Mouse (Mus musculus): ENCODE data around the gene Plk3. TPM values are rescaled to one million over a fixed set of nuclear protein-coding genes. Genes with fewer than 3 reads are reported as not detected.
A peak's percentile ranks its signal among the peaks of the same experiment; 100 is the strongest.

The Plk3 gene
- total and polyA plus RNA-seq, 2 experiments from 2014 or later: 1.9 to 4.0 TPM

DNA sequence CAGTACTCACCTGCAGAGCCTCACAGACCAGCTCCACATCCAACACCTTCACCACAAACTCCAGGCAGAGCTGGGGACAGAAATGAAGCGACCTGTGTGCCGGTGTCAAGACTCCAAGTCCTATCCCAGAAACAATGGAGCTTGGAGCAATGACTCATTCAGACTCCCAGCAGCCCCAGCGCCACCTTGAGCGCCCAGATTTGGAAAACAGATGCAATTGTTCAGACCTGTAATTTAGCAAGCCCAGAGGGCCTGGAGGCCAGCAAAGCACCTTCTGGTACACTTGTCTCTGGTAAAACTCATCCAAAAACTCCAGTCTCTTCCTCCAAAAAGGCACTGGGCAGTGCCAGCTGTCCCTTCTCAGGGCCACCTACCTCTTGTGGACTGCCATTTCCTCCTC is 11.6 kb downstream of the Plk3 start:
- Histone ChIP-seq H3K4me1 (ENCODE audit: control insufficient read depth, insufficient read depth) (peaks cover 6% of the 10 kb centered on the region; the same call in 1 of the 2 replicates), H3K9ac (replicated peaks; ENCODE audit: low read depth, low read length) (no peak overlapping the region), H3K9me3 (replicated peaks; ENCODE audit: control insufficient read depth, low read length) (no peaks in the 10 kb centered on the region), H3K4me3 (ENCODE audit: low read depth, low read length) (no peak overlapping the region), H3K27ac (ENCODE audit: low read depth) (no peak overlapping the region), H3K27me3 (ENCODE audit: control insufficient read depth, insufficient read depth, low read length) (no peaks in the 10 kb centered on the region), H3K4me2 (ENCODE audit: low read depth, low read length) (no peak overlapping the region), H3K36me3 (replicated peaks; ENCODE audit: control insufficient read depth, insufficient read depth, low read length) (no peaks in the 10 kb centered on the region)
- WGBS: 65% methylated on average over 4 of the region's 4 CpGs
- ATAC-seq (ENCODE audit: insufficient read depth, low read depth) (no peak), DNase-seq (ENCODE audit: low spot score) (no peak)
- no peak for TF ChIP-seq CTCF (IDR thresholded peaks at IDR 0.05; ENCODE audit: low read depth)
- no peak for TF ChIP-seq EP300 (IDR thresholded peaks at IDR 0.05; ENCODE audit: low read depth)

GRCm38 (mm10) chr4:117120445-117121414 is 13.0 kb downstream of the Plk3 start:
- H3K36me3 ChIP-seq (replicated peaks; ENCODE audit: control insufficient read depth, insufficient read depth, low read length): no peaks in the 10 kb centered on the region
- under 1% methylated on average over 69 of the region's 69 CpGs for WGBS
- peak overlapping the region; percentile 51 for H3K9ac ChIP-seq (replicated peaks; ENCODE audit: low read depth, low read length)
- DNase-seq (ENCODE audit: low spot score): peak; percentile 96
- peak overlapping the region; percentile 78 for H3K27ac ChIP-seq (ENCODE audit: low read depth)
- no peaks in the 10 kb centered on the region for H3K27me3 ChIP-seq (ENCODE audit: control insufficient read depth, insufficient read depth, low read length)
- ATAC-seq (ENCODE audit: insufficient read depth, low read depth): peak; percentile 94
- TF ChIP-seq CTCF (IDR thresholded peaks at IDR 0.05; ENCODE audit: low read depth): peak; percentile 83
- peak; percentile 79 for TF ChIP-seq EP300 (IDR thresholded peaks at IDR 0.05; ENCODE audit: low read depth)
- no peaks in the 10 kb centered on the region for H3K9me3 ChIP-seq (replicated peaks; ENCODE audit: control insufficient read depth, low read length)
- H3K4me2 ChIP-seq (ENCODE audit: low read depth, low read length): peak overlapping the region; percentile 92
- peak overlapping the region; percentile 60 for H3K4me3 ChIP-seq (ENCODE audit: low read depth, low read length)
- H3K4me1 ChIP-seq (ENCODE audit: control insufficient read depth, insufficient read depth): peaks cover 6% of the 10 kb centered on the region; the same call in 1 of the 2 replicates

DNA sequence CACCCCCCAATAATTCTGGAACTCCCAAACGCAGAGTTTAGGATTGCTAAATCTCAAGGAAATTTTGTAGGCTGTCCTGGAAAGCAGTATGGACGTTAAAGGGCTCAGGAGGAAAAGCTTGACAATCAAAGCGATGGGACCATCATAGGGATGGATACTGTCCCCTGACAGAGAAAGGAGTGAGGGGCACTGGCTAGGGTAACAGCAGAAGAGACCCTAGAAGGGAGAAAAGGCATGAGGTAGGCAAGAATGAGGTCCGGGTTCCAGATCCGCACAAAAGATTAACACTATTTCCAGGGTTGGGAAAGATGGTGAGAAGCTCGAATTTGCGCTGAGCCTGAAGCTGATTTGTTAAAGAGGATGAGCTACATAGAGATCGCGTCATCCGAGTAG is 13.7 kb downstream of the Plk3 start:
- no peak for ATAC-seq (ENCODE audit: insufficient read depth, low read depth)
- WGBS: 4% methylated on average over 10 of the region's 10 CpGs
- peak overlapping the region; percentile 12; the same call in 1 of the 2 replicates for H3K9ac ChIP-seq (replicated peaks; ENCODE audit: low read depth, low read length)

GRCm38 (mm10) chr4:117119636-117120035 is 14.1 kb downstream of the Plk3 start:
- H3K27ac ChIP-seq (ENCODE audit: low read depth): peak overlapping the region; percentile 78
- DNase-seq (ENCODE audit: low spot score) (no peak), ATAC-seq (ENCODE audit: insufficient read depth, low read depth) (no peak)
- H3K27me3 ChIP-seq (ENCODE audit: control insufficient read depth, insufficient read depth, low read length): no peaks in the 10 kb centered on the region
- 79% methylated on average over 5 of the region's 5 CpGs for WGBS
- no peaks in the 10 kb centered on the region; the same call in 1 of the 2 replicates for H3K4me1 ChIP-seq (ENCODE audit: control insufficient read depth, insufficient read depth)
- peak overlapping the region; percentile 92 for H3K4me2 ChIP-seq (ENCODE audit: low read depth, low read length)
- H3K36me3 ChIP-seq (replicated peaks; ENCODE audit: control insufficient read depth, insufficient read depth, low read length): no peaks in the 10 kb centered on the region
- H3K9me3 ChIP-seq (replicated peaks; ENCODE audit: control insufficient read depth, low read length): no peaks in the 10 kb centered on the region
- H3K4me3 ChIP-seq (ENCODE audit: low read depth, low read length): peak overlapping the region; percentile 60
- 0 out of 2 replicates have a peak overlapping the region, but pooled peaks have one; percentile 12 for H3K9ac ChIP-seq (replicated peaks; ENCODE audit: low read depth, low read length)
- TF ChIP-seq CTCF (IDR thresholded peaks at IDR 0.05; ENCODE audit: low read depth) (no peak), EP300 (IDR thresholded peaks at IDR 0.05; ENCODE audit: low read depth) (no peak)

More for the DNA sequence above, 13.7 kb downstream of the Plk3 start:
- Histone ChIP-seq H3K4me3 (ENCODE audit: low read depth, low read length) (peak overlapping the region; percentile 60), H3K9me3 (replicated peaks; ENCODE audit: control insufficient read depth, low read length) (no peaks in the 10 kb centered on the region), H3K27me3 (ENCODE audit: control insufficient read depth, insufficient read depth, low read length) (no peaks in the 10 kb centered on the region), H3K27ac (ENCODE audit: low read depth) (peak overlapping the region; percentile 78), H3K36me3 (replicated peaks; ENCODE audit: control insufficient read depth, insufficient read depth, low read length) (no peaks in the 10 kb centered on the region), H3K4me1 (ENCODE audit: control insufficient read depth, insufficient read depth) (peaks cover 3% of the 10 kb centered on the region; the same call in 1 of the 2 replicates), H3K4me2 (ENCODE audit: low read depth, low read length) (peak overlapping the region; percentile 92)
- no peak for DNase-seq (ENCODE audit: low spot score)
- no peak for TF ChIP-seq CTCF (IDR thresholded peaks at IDR 0.05; ENCODE audit: low read depth)
- TF ChIP-seq EP300 (IDR thresholded peaks at IDR 0.05; ENCODE audit: low read depth): no peak

DNA sequence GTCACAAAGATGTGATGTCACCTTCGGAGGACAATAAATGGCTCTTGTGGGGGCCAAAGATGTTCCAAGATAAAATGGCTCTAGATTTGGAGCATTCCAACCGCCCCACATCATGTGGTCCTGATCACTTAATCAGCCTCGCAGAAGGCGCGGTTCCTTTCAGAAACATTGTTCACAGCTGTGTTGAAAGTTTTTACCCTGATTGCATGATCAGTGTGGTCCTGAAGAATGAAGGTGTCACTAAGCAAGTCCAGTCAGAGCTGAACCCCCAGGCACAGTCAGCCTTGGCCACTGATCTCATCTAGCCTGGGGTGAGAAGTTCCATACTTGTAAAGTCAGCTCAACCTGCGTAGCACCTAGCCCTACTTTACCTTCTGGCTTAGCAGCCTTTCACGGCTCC is 15.8 kb downstream of the Plk3 start:
- TF ChIP-seq EP300 (IDR thresholded peaks at IDR 0.05; ENCODE audit: low read depth): no peak
- TF ChIP-seq CTCF (IDR thresholded peaks at IDR 0.05; ENCODE audit: low read depth): no peak
- no peak overlapping the region for H3K9ac ChIP-seq (replicated peaks; ENCODE audit: low read depth, low read length)
- no peaks in the 10 kb centered on the region for H3K27me3 ChIP-seq (ENCODE audit: control insufficient read depth, insufficient read depth, low read length)
- 88% methylated on average over 7 of the region's 7 CpGs for WGBS
- no peaks in the 10 kb centered on the region; the same call in 1 of the 2 replicates for H3K4me1 ChIP-seq (ENCODE audit: control insufficient read depth, insufficient read depth)
- H3K9me3 ChIP-seq (replicated peaks; ENCODE audit: control insufficient read depth, low read length): no peaks in the 10 kb centered on the region
- no peak overlapping the region for H3K4me3 ChIP-seq (ENCODE audit: low read depth, low read length)
- no peaks in the 10 kb centered on the region for H3K36me3 ChIP-seq (replicated peaks; ENCODE audit: control insufficient read depth, insufficient read depth, low read length)
- no peak overlapping the region for H3K4me2 ChIP-seq (ENCODE audit: low read depth, low read length)
- DNase-seq (ENCODE audit: low spot score) (no peak), ATAC-seq (ENCODE audit: insufficient read depth, low read depth) (no peak)
- H3K27ac ChIP-seq (ENCODE audit: low read depth): no peak overlapping the region

Data from heart, postnatal 0 days (tissue).